Mouse (Mus musculus): ENCODE measurements around the gene Podxl2. TPM values are rescaled to one million over a fixed set of nuclear protein-coding genes. Genes with fewer than 3 reads are reported as not detected.

Podxl2 gene
- polyA plus RNA-seq, 1 experiment from 2014 or later: 126 TPM

GRCm38 (mm10) chr6:88865704-88866103 is 9.1 kb downstream of the Podxl2 start:
- no peaks in the 10 kb centered on the region for H3K27me3 ChIP-seq
- no peaks in the 10 kb centered on the region for H3K9me3 ChIP-seq (replicated peaks)
- ATAC-seq (ENCODE audit: insufficient number of reproducible peaks, low FRiP score, low TSS enrichment, low read depth): no peak
- no peak overlapping the region for H3K4me2 ChIP-seq (replicated peaks)
- 79% methylated on average over 7 of the region's 7 CpGs for WGBS
- H3K4me1 ChIP-seq: 0 out of 2 replicates have a peak, but pooled peaks cover 3% of the 10 kb centered on the region
- H3K4me3 ChIP-seq (replicated peaks): no peak overlapping the region
- H3K9ac ChIP-seq: no peak overlapping the region
- no peak overlapping the region for H3K27ac ChIP-seq (replicated peaks)
- H3K36me3 ChIP-seq: peaks cover 31% of the 10 kb centered on the region

GRCm38 (mm10) chr6:88860914-88861313 is 13.9 kb downstream of the Podxl2 start:
- Histone ChIP-seq H3K27ac (replicated peaks) (no peak overlapping the region), H3K4me3 (replicated peaks) (no peak overlapping the region), H3K36me3 (peaks cover 39% of the 10 kb centered on the region), H3K27me3 (no peaks in the 10 kb centered on the region), H3K9me3 (replicated peaks) (no peaks in the 10 kb centered on the region), H3K9ac (no peak overlapping the region), H3K4me2 (replicated peaks) (no peak overlapping the region), H3K4me1 (no peaks in the 10 kb centered on the region)
- 22% methylated on average over 2 of the region's 2 CpGs for WGBS
- ATAC-seq (ENCODE audit: insufficient number of reproducible peaks, low FRiP score, low TSS enrichment, low read depth): no peak

GRCm38 (mm10) chr6:88858341-88858740 is 16.5 kb downstream of the Podxl2 start:
- H3K4me1 ChIP-seq: no peaks in the 10 kb centered on the region
- H3K4me2 ChIP-seq (replicated peaks): no peak overlapping the region
- H3K9me3 ChIP-seq (replicated peaks): no peaks in the 10 kb centered on the region
- H3K27me3 ChIP-seq: no peaks in the 10 kb centered on the region
- H3K4me3 ChIP-seq (replicated peaks): no peak overlapping the region
- peaks cover 31% of the 10 kb centered on the region for H3K36me3 ChIP-seq
- no peak for ATAC-seq (ENCODE audit: insufficient number of reproducible peaks, low FRiP score, low TSS enrichment, low read depth)
- H3K9ac ChIP-seq: no peak overlapping the region
- WGBS: 49% methylated on average over 7 of the region's 7 CpGs
- peak overlapping the region; percentile 40; the same call in 1 of the 2 replicates for H3K27ac ChIP-seq (replicated peaks)

- H3K27ac ChIP-seq (replicated peaks): peak overlapping the region; percentile 40; the same call in 1 of the 2 replicates
- no peaks in the 10 kb centered on the region for H3K27me3 ChIP-seq
- no peak overlapping the region for H3K4me2 ChIP-seq (replicated peaks)
- no peak for ATAC-seq (ENCODE audit: insufficient number of reproducible peaks, low FRiP score, low TSS enrichment, low read depth)
- no peaks in the 10 kb centered on the region for H3K4me1 ChIP-seq
- H3K4me3 ChIP-seq (replicated peaks): no peak overlapping the region
- 81% methylated on average over 6 of the region's 6 CpGs for WGBS
- no peak overlapping the region for H3K9ac ChIP-seq
- H3K36me3 ChIP-seq: peaks cover 26% of the 10 kb centered on the region
- H3K9me3 ChIP-seq (replicated peaks): no peaks in the 10 kb centered on the region
Measured at GRCm38 (mm10) chr6:88857830-88858229, 17.0 kb downstream of the Podxl2 start.

GRCm38 (mm10) chr6:88857249-88857648 is 17.6 kb downstream of the Podxl2 start:
- no peaks in the 10 kb centered on the region for H3K27me3 ChIP-seq
- no peak overlapping the region for H3K9ac ChIP-seq
- 0 out of 2 replicates have a peak, but pooled peaks have one; percentile 23 for ATAC-seq (ENCODE audit: insufficient number of reproducible peaks, low FRiP score, low TSS enrichment, low read depth)

DNA sequence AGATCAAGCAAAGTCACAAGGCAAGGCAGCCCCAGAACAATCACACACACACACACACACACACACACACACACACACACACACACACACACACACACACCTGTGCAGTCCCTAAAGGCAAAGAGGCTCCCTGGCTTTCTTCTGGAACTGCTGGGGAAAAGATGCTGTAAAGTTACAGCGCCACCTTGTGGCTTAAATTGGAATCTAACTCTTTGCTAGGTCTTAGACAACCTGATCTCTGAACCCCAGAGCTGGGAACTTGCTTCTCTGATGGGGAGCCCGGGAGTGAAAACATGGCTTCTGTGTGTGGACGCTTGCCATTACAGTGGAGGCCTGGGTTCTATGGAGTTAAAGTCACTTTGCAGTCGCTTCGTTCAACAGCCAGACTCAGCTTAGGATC is 19.2 kb downstream of the Podxl2 start:
- no peak overlapping the region for H3K4me3 ChIP-seq (replicated peaks)
- H3K9me3 ChIP-seq (replicated peaks): no peaks in the 10 kb centered on the region
- no peaks in the 10 kb centered on the region for H3K27me3 ChIP-seq
- no peak for ATAC-seq (ENCODE audit: insufficient number of reproducible peaks, low FRiP score, low TSS enrichment, low read depth)
- 21% methylated on average over 5 of the region's 5 CpGs for WGBS
- H3K4me1 ChIP-seq: no peaks in the 10 kb centered on the region
- H3K36me3 ChIP-seq: peaks cover 8% of the 10 kb centered on the region; the same call in 1 of the 2 replicates
- H3K27ac ChIP-seq (replicated peaks): no peak overlapping the region
- no peak overlapping the region for H3K9ac ChIP-seq
- no peak overlapping the region for H3K4me2 ChIP-seq (replicated peaks)

More at GRCm38 (mm10) chr6:88857249-88857648, 17.6 kb downstream of the Podxl2 start:
- Histone ChIP-seq H3K36me3 (peaks cover 22% of the 10 kb centered on the region), H3K4me3 (replicated peaks) (no peak overlapping the region), H3K4me1 (no peaks in the 10 kb centered on the region), H3K27ac (replicated peaks) (no peak overlapping the region), H3K9me3 (replicated peaks) (no peaks in the 10 kb centered on the region), H3K4me2 (replicated peaks) (no peak overlapping the region)
- 38% methylated on average over 9 of the region's 9 CpGs for WGBS

GRCm38 (mm10) chr6:88854509-88854908 is 20.3 kb downstream of the Podxl2 start:
- no peak for ATAC-seq (ENCODE audit: insufficient number of reproducible peaks, low FRiP score, low TSS enrichment, low read depth)
- peaks cover 8% of the 10 kb centered on the region; the same call in 1 of the 2 replicates for H3K36me3 ChIP-seq
- 75% methylated on average over 5 of the region's 5 CpGs for WGBS
- H3K4me2 ChIP-seq (replicated peaks): no peak overlapping the region
- no peaks in the 10 kb centered on the region for H3K9me3 ChIP-seq (replicated peaks)
- no peak overlapping the region for H3K27ac ChIP-seq (replicated peaks)
- no peak overlapping the region for H3K9ac ChIP-seq
- H3K27me3 ChIP-seq: no peaks in the 10 kb centered on the region
- no peak overlapping the region for H3K4me3 ChIP-seq (replicated peaks)
- H3K4me1 ChIP-seq: no peaks in the 10 kb centered on the region

- no peaks in the 10 kb centered on the region for H3K27me3 ChIP-seq
- no peak overlapping the region for H3K4me3 ChIP-seq (replicated peaks)
- H3K27ac ChIP-seq (replicated peaks): no peak overlapping the region
- H3K4me2 ChIP-seq (replicated peaks): no peak overlapping the region
- H3K9ac ChIP-seq: no peak overlapping the region
- 0 out of 2 replicates have a peak, but pooled peaks cover 18% of the 10 kb centered on the region for H3K36me3 ChIP-seq
- no peaks in the 10 kb centered on the region for H3K9me3 ChIP-seq (replicated peaks)
- no peak for ATAC-seq (ENCODE audit: insufficient number of reproducible peaks, low FRiP score, low TSS enrichment, low read depth)
- WGBS: 88% methylated on average over 7 of the region's 7 CpGs
- H3K4me1 ChIP-seq: no peaks in the 10 kb centered on the region
Measured at GRCm38 (mm10) chr6:88850034-88850433, 24.8 kb downstream of the Podxl2 start.

GRCm38 (mm10) chr6:88849270-88849669 is 25.6 kb downstream of the Podxl2 start:
- H3K9me3 ChIP-seq (replicated peaks): no peaks in the 10 kb centered on the region
- no peak for ATAC-seq (ENCODE audit: insufficient number of reproducible peaks, low FRiP score, low TSS enrichment, low read depth)
- WGBS: 50% methylated on average over 4 of the region's 4 CpGs
- no peaks in the 10 kb centered on the region for H3K27me3 ChIP-seq
- no peak overlapping the region for H3K9ac ChIP-seq
- no peak overlapping the region for H3K27ac ChIP-seq (replicated peaks)
- H3K4me3 ChIP-seq (replicated peaks): no peak overlapping the region
- 0 out of 2 replicates have a peak, but pooled peaks cover 18% of the 10 kb centered on the region for H3K36me3 ChIP-seq
- no peaks in the 10 kb centered on the region for H3K4me1 ChIP-seq
- no peak overlapping the region for H3K4me2 ChIP-seq (replicated peaks)

DNA sequence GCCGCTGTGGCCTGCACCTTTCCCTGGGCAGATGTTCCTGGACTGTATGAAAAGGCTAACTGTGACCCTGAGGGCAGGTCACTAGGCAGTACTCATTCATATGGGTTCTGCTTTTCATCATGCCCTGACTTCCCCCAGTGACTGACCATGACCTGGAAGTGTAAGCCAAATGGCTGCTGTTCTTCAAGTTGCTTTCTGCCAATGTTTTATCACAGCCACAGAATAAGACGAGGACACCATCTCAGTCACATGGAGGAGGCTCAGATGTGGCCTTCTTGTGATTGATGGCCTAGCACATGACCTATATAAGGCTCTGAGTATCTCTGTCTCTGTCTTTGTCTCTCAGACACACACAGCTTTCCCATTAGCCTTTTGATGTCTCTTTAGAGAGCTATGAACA is 27.3 kb downstream of the Podxl2 start:
- Histone ChIP-seq H3K9me3 (replicated peaks) (no peaks in the 10 kb centered on the region), H3K4me2 (replicated peaks) (no peak overlapping the region), H3K27ac (replicated peaks) (no peak overlapping the region), H3K36me3 (0 out of 2 replicates have a peak, but pooled peaks cover 18% of the 10 kb centered on the region), H3K27me3 (no peaks in the 10 kb centered on the region), H3K9ac (no peak overlapping the region), H3K4me1 (peaks cover 13% of the 10 kb centered on the region), H3K4me3 (replicated peaks) (no peak overlapping the region)
- no peak for ATAC-seq (ENCODE audit: insufficient number of reproducible peaks, low FRiP score, low TSS enrichment, low read depth)
- 63% methylated on average over 2 of the region's 2 CpGs for WGBS

DNA sequence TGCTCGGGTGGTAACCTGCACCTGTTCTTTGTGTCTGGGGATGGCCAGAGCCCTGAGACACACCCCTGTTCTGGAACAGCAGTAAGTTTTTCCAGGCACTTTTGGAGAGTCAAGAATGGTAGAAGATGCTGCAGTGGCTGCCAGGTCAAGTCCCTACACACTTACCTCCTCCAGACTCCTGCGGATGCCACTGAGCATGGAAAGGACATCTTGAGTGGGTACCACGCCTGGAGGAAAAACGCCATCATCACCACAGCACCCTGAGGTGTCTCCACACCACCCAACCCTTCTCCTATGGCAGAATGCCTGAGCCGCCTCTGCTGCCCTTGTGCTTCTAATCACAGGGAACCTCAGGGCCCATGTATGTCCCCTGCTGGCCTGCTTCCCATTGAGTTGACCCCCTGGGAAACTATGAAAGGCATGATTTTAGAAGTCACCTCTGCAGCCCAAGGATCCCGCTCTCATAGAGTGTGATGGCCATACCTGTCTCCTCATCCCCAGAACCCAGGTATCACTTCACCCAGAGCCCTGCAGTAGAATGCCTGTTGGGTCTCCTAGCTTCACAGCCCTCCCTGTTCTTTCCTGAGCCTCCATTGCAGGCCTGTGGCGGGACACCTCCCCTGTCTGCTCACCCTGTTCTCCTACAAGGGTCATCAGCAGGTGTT is 29.8 kb downstream of the Podxl2 start:
- H3K36me3 ChIP-seq: 0 out of 2 replicates have a peak, but pooled peaks cover 18% of the 10 kb centered on the region
- no peaks in the 10 kb centered on the region for H3K27me3 ChIP-seq
- ATAC-seq (ENCODE audit: insufficient number of reproducible peaks, low FRiP score, low TSS enrichment, low read depth): no peak
- H3K9me3 ChIP-seq (replicated peaks): no peaks in the 10 kb centered on the region
- H3K4me3 ChIP-seq (replicated peaks): no peak overlapping the region
- H3K27ac ChIP-seq (replicated peaks): no peak overlapping the region
- peaks cover 26% of the 10 kb centered on the region for H3K4me1 ChIP-seq
- WGBS: 83% methylated on average over 7 of the region's 7 CpGs
- H3K9ac ChIP-seq: no peak overlapping the region
- H3K4me2 ChIP-seq (replicated peaks): no peak overlapping the region

All from embryonic facial prominence, embryonic 15.5 days (tissue).